Mouse (Mus musculus) CH12F3 (cell line): ENCODE measurements around the gene Cbx3.

ENCODE experiments used
- in situ Hi-C: fragments of 300-500 bp; cut with MboI; formaldehyde crosslinking; loops from 2 replicates; pipeline ENCODE4 v1.14.3; 2020; ENCODE audit warnings: low sequenced_read_pairs

The Cbx3 gene

DNA sequence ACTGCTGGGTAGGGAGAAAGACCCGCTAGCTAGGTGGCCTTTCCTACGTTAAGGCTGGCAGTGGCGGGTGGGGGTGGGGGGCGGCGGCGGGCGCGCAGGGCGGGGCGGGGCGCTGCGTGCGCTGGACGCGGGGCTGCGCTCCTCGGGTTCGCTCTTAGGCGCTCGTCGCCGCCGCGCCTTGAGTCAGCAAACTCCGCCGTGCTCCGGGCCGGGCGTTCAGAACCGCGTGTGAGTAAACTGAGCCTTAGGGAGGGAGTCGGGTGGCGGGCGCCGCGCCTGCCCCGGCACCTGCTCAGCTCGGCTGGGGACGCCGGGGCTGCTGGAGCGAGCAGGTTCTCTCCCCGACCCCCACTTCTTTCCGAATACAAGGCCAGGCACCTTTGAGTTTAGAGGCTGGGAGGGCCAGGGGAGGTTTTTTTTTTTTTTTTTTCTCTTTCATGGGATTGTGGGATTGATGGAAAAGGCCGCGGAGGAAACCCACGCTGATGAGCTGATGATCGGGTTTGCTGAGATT lies 53.7 kb downstream of the Cbx3 start, which contains the start of gene Snx10:
Gene Snx10, plus strand, starts transcription at position 95 of the 514 bp plus-strand sequence.
- in situ Hi-C loops = no loop called here

DNA sequence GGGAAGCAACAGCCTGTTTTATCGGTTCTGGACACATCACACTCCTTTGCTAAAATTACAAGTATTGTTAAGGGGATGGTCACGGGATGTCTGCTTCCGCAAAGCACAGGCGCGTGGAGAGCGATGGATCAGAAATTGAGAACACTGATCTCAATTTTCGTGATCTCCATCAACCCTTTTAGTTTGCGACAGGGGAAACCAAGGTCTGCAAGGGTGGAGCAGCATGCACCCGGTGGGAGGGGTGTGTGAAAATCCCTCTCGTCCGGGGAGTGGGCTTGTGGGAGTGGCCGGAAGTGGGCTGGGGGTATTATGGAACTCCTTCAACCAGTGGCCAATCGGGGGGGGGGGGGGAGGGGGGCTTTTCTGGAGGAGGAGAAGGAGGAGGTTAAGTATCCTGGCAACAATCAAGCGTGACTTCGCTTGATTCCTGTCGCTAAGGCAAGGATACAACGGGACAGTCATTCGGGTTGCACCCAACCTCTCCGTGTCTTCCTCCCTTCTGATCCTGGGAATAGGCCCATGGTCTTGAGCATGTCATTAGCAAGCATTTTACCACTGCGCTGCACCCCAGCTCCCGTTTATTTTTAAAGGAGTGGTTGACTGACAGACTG lies 54.3 kb downstream of the Cbx3 start:
- in situ Hi-C loops = no loop called here

DNA sequence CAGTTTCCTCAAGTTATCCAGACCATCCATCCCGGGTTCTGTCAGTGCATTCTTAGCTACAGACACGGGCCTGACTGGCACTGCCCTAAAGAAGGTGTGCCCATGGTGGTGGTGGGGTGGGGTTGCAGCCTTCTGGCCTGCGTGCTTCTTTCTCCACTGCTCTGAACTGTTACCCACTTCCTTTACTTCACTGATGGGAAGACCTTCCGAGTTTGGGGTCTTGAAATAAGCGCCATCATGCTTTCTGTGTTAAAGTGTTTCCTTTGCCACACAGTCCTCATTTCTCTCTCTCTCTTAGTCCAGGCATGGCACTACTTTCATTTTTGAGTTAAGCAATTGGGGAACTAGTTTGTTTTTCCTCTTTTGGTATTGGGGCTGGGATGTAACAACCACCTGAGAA lies 54.8 kb downstream of the Cbx3 start:
- in situ Hi-C loops = no loop called here

- in situ Hi-C loops = no loop called here
Measured at GRCm38 (mm10) chr6:51529457-51529856, 59.3 kb downstream of the Cbx3 start.
